Mouse (Mus musculus): ENCODE results near the gene Ggta1. TPM values are rescaled to one million over a fixed set of nuclear protein-coding genes. Genes with fewer than 3 reads are reported as not detected.

Ggta1 gene
- polyA plus RNA-seq, 1 experiment from 2014 or later = 7.1 TPM

GRCm38 (mm10) chr2:35496279-35497013, 33.4 kb upstream of the Ggta1 start:
- Histone ChIP-seq H3K4me1 (ENCODE audit: control insufficient read depth, insufficient read depth, low read depth, low read length) (no peaks in the 10 kb centered on the region), H3K9me3 (ENCODE audit: control insufficient read depth, low read length) (no peaks in the 10 kb centered on the region), H3K4me2 (ENCODE audit: low read length) (no peak overlapping the region), H3K9ac (ENCODE audit: low read depth, low read length) (no peak overlapping the region), H3K36me3 (ENCODE audit: control insufficient read depth, insufficient read depth, low read length) (no peaks in the 10 kb centered on the region), H3K4me3 (ENCODE audit: low read length) (no peak overlapping the region), H3K27me3 (replicated peaks; ENCODE audit: control insufficient read depth, insufficient read depth, low read length) (no peaks in the 10 kb centered on the region), H3K27ac (ENCODE audit: low read depth, low read length) (no peak overlapping the region)
- no peak for ATAC-seq
- 75% methylated on average over 5 of the region's 5 CpGs for WGBS

DNA sequence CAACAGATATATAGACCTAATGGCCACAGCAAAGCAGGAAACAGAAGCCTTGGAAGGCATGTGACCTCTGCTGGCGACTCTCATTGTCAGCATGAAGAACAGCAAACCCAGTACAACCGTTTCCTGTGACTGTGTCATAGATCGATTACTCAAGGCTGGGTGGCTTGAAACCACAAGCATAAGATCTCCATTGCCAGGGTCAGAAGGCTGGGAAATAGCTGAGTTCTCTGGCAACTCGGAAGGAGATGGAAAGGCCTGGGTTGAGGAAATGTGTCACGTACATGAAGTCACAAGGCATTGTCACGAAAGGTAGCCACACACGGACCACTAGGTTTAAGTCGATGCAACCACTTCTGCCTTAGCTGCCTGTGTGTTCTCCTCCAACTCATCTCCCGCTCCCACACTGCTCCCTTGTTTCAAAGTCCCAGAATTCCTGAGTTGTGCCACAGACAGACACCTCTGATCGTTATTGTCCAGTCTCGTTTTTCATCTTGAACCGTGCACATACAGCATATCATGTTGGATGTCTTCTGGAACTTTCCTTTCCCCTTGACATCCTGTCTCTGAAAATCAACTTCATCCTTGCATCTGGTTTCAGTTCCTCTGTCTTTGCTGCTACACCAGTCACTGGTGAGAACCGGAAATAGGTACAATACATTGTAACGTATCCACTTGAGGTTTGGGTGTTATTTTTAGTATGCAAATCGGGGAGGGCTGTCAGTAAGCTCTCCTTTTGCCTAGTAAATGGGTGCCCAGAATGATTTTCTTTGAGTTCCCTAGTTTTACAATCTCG, 32.7 kb upstream of the Ggta1 start:
- 90% methylated on average over 16 of the region's 16 CpGs for WGBS
- no peak overlapping the region for H3K4me2 ChIP-seq (ENCODE audit: low read length)
- H3K9ac ChIP-seq (ENCODE audit: low read depth, low read length) = no peak overlapping the region
- H3K4me1 ChIP-seq (ENCODE audit: control insufficient read depth, insufficient read depth, low read depth, low read length) = no peaks in the 10 kb centered on the region
- H3K27me3 ChIP-seq (replicated peaks; ENCODE audit: control insufficient read depth, insufficient read depth, low read length) = no peaks in the 10 kb centered on the region
- no peaks in the 10 kb centered on the region for H3K36me3 ChIP-seq (ENCODE audit: control insufficient read depth, insufficient read depth, low read length)
- no peak overlapping the region for H3K4me3 ChIP-seq (ENCODE audit: low read length)
- no peaks in the 10 kb centered on the region for H3K9me3 ChIP-seq (ENCODE audit: control insufficient read depth, low read length)
- no peak overlapping the region for H3K27ac ChIP-seq (ENCODE audit: low read depth, low read length)
- no peak for ATAC-seq

- Histone ChIP-seq H3K27me3 (replicated peaks; ENCODE audit: control insufficient read depth, insufficient read depth, low read length) (no peaks in the 10 kb centered on the region), H3K9me3 (ENCODE audit: control insufficient read depth, low read length) (no peaks in the 10 kb centered on the region), H3K4me3 (ENCODE audit: low read length) (no peak overlapping the region), H3K4me1 (ENCODE audit: control insufficient read depth, insufficient read depth, low read depth, low read length) (no peaks in the 10 kb centered on the region), H3K36me3 (ENCODE audit: control insufficient read depth, insufficient read depth, low read length) (no peaks in the 10 kb centered on the region), H3K27ac (ENCODE audit: low read depth, low read length) (no peak overlapping the region), H3K4me2 (ENCODE audit: low read length) (no peak overlapping the region), H3K9ac (ENCODE audit: low read depth, low read length) (no peak overlapping the region)
- 89% methylated on average over 7 of the region's 7 CpGs for WGBS
- no peak for ATAC-seq
These were observed 30.5 kb upstream of the Ggta1 start for GRCm38 (mm10) chr2:35493566-35493965.

DNA sequence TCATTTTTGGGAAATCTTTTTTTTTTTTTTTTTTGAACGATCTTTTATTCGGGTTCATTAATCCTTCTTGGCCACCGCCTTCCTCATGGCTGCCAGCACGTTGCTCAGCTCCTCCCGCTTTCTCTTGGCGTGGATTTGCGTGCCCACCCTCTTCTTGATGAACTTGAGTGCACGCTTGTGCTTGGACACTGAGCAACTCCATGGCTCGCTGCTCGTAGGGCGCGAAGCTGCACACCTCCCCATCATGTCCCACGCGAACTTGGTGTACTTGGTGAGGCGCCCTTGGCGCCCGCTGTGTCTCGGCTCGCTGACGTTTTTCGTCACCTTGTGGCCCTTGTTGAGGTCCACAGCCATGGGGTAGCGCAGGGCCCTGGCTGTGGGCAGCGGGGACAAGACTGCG, 28.1 kb upstream of the Ggta1 start:
- no peaks in the 10 kb centered on the region for H3K36me3 ChIP-seq (ENCODE audit: control insufficient read depth, insufficient read depth, low read length)
- WGBS = 90% methylated on average over 24 of the region's 24 CpGs
- H3K4me2 ChIP-seq (ENCODE audit: low read length) = peak overlapping the region; percentile 32; the same call in 1 of the 2 replicates

DNA sequence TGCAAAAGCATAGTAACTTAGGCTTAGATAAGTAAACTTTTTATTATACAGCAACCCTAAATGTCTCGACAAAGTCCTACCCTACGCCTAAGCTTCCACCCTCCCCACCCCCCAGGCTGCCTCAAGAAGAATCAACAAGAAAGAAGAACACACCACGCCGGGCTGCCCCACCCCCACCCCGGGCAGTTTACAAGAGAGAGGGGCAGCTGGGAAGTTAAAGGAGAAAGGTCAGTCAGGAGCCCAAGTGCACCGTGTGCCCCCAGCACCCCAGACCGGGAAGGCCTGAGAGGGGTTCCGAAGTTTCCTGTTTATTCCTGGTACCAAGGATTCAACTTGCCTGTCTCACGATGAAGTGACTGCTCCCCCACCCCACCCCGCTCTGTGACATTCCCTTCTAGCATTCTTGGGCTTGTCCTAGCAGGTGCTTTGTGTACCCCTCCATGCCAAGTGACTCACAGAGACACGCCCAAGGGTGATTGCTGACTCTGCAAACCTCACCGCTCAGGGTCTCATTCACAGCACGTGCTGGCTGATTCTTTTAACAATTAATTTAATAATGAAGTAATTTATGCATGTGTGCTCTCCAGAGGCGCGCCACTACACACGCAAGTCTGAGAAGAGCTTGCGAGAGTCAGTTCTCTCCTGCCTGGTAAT, 27.6 kb upstream of the Ggta1 start:
- 21% methylated on average over 17 of the region's 17 CpGs for WGBS
- no peak for ATAC-seq
- Histone ChIP-seq H3K4me1 (ENCODE audit: control insufficient read depth, insufficient read depth, low read depth, low read length) (no peaks in the 10 kb centered on the region), H3K27me3 (replicated peaks; ENCODE audit: control insufficient read depth, insufficient read depth, low read length) (no peaks in the 10 kb centered on the region), H3K9me3 (ENCODE audit: control insufficient read depth, low read length) (no peaks in the 10 kb centered on the region), H3K27ac (ENCODE audit: low read depth, low read length) (no peak overlapping the region), H3K4me3 (ENCODE audit: low read length) (no peak overlapping the region), H3K36me3 (ENCODE audit: control insufficient read depth, insufficient read depth, low read length) (no peaks in the 10 kb centered on the region), H3K9ac (ENCODE audit: low read depth, low read length) (no peak overlapping the region), H3K4me2 (ENCODE audit: low read length) (peak overlapping the region; percentile 32)

More for the DNA sequence above, 28.1 kb upstream of the Ggta1 start:
- no peaks in the 10 kb centered on the region for H3K27me3 ChIP-seq (replicated peaks; ENCODE audit: control insufficient read depth, insufficient read depth, low read length)
- no peaks in the 10 kb centered on the region for H3K4me1 ChIP-seq (ENCODE audit: control insufficient read depth, insufficient read depth, low read depth, low read length)
- H3K27ac ChIP-seq (ENCODE audit: low read depth, low read length) = no peak overlapping the region
- no peaks in the 10 kb centered on the region for H3K9me3 ChIP-seq (ENCODE audit: control insufficient read depth, low read length)
- no peak overlapping the region for H3K4me3 ChIP-seq (ENCODE audit: low read length)
- no peak overlapping the region for H3K9ac ChIP-seq (ENCODE audit: low read depth, low read length)
- ATAC-seq = no peak

DNA sequence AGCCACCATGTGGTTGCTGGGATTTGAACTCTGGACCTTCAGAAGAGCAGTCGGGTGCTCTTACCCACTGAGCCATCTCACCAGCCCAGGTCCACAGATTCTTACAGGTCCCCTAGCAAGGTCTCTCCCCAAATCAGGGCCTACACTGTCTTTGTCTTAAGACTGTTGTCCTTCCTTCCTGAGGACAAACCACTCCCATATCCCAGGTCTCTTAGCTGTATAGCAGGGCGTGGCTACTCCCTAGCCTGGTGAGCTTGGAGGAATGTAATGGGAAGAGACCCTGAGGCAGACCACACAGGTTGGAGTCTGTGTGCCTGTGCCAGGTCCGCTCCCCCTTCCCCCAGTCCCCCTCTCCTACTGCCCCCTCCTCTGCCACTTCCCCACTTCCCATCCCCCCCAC, 24.7 kb upstream of the Ggta1 start:
- Histone ChIP-seq H3K4me1 (ENCODE audit: control insufficient read depth, insufficient read depth, low read depth, low read length) (no peaks in the 10 kb centered on the region), H3K4me3 (ENCODE audit: low read length) (no peak overlapping the region), H3K4me2 (ENCODE audit: low read length) (no peak overlapping the region), H3K27ac (ENCODE audit: low read depth, low read length) (no peak overlapping the region), H3K9me3 (ENCODE audit: control insufficient read depth, low read length) (no peaks in the 10 kb centered on the region), H3K9ac (ENCODE audit: low read depth, low read length) (no peak overlapping the region), H3K36me3 (ENCODE audit: control insufficient read depth, insufficient read depth, low read length) (no peaks in the 10 kb centered on the region), H3K27me3 (replicated peaks; ENCODE audit: control insufficient read depth, insufficient read depth, low read length) (no peaks in the 10 kb centered on the region)
- 62% methylated on average over 3 of the region's 3 CpGs for WGBS
- ATAC-seq = no peak

- WGBS = 37% methylated on average over 5 of the region's 5 CpGs
- no peak overlapping the region for H3K4me3 ChIP-seq (ENCODE audit: low read length)
- no peaks in the 10 kb centered on the region for H3K36me3 ChIP-seq (ENCODE audit: control insufficient read depth, insufficient read depth, low read length)
- H3K9ac ChIP-seq (ENCODE audit: low read depth, low read length) = no peak overlapping the region
- H3K27me3 ChIP-seq (replicated peaks; ENCODE audit: control insufficient read depth, insufficient read depth, low read length) = no peaks in the 10 kb centered on the region
- H3K27ac ChIP-seq (ENCODE audit: low read depth, low read length) = no peak overlapping the region
- no peaks in the 10 kb centered on the region for H3K9me3 ChIP-seq (ENCODE audit: control insufficient read depth, low read length)
- H3K4me2 ChIP-seq (ENCODE audit: low read length) = no peak overlapping the region
- H3K4me1 ChIP-seq (ENCODE audit: control insufficient read depth, insufficient read depth, low read depth, low read length) = no peaks in the 10 kb centered on the region
- ATAC-seq = no peak
These were observed 24.1 kb upstream of the Ggta1 start for GRCm38 (mm10) chr2:35486981-35487655.

- H3K27ac ChIP-seq (ENCODE audit: low read depth, low read length) = no peak overlapping the region
- 83% methylated on average over 3 of the region's 3 CpGs for WGBS
- no peaks in the 10 kb centered on the region for H3K27me3 ChIP-seq (replicated peaks; ENCODE audit: control insufficient read depth, insufficient read depth, low read length)
- H3K9ac ChIP-seq (ENCODE audit: low read depth, low read length) = no peak overlapping the region
- no peak overlapping the region for H3K4me3 ChIP-seq (ENCODE audit: low read length)
- H3K4me1 ChIP-seq (ENCODE audit: control insufficient read depth, insufficient read depth, low read depth, low read length) = no peaks in the 10 kb centered on the region; the same call in 1 of the 2 replicates
- ATAC-seq = no peak
- H3K4me2 ChIP-seq (ENCODE audit: low read length) = no peak overlapping the region
- H3K36me3 ChIP-seq (ENCODE audit: control insufficient read depth, insufficient read depth, low read length) = no peaks in the 10 kb centered on the region
- no peaks in the 10 kb centered on the region for H3K9me3 ChIP-seq (ENCODE audit: control insufficient read depth, low read length)
These were observed 21.1 kb upstream of the Ggta1 start for GRCm38 (mm10) chr2:35484102-35484501.

Data from hindbrain, embryonic 16.5 days (tissue).